Mouse (Mus musculus) right cerebral cortex, postnatal 14 days (tissue): Measurements from ENCODE around the gene Syn1.

Source experiments
- DNase-seq: peaks from one replicate; pipeline ENCODE4 v3.0.0; 2022

Syn1 gene

GRCm38 (mm10) chrX:20920844-20921364 lies at the start of gene Syn1:
TSS of gene Syn1 (minus strand) at chrX:20921004.
- peak; percentile 78 for DNase-seq

GRCm38 (mm10) chrX:20961477-20962378 lies 40.9 kb upstream of the Syn1 start, which contains the start of gene Uxt:
TSS of gene Uxt (minus strand) at chrX:20962017.
- peak; percentile 86 for DNase-seq

GRCm38 (mm10) chrX:20950191-20950880 lies 29.5 kb upstream of the Syn1 start, which contains the start of gene Elk1:
TSS of gene Elk1 (minus strand) at chrX:20950608.
- peak; percentile 72 for DNase-seq

- peak; percentile 42 for DNase-seq
These were observed 25.3 kb upstream of the Syn1 start for GRCm38 (mm10) chrX:20946055-20946454.

- no peak for DNase-seq
These were observed 11.2 kb upstream of the Syn1 start for GRCm38 (mm10) chrX:20931963-20932362.

- DNase-seq = no peak
These were observed 10.6 kb upstream of the Syn1 start, which contains the start of gene Cfp for GRCm38 (mm10) chrX:20931364-20931763. TSS of gene Cfp (minus strand) at chrX:20931555.

- DNase-seq = no peak
These were observed 9.1 kb upstream of the Syn1 start for GRCm38 (mm10) chrX:20929859-20930258.

- no peak for DNase-seq
These were observed 4.2 kb upstream of the Syn1 start for GRCm38 (mm10) chrX:20924976-20925375.

- no peak for DNase-seq
These were observed 2.7 kb upstream of the Syn1 start for GRCm38 (mm10) chrX:20923506-20923905.

- no peak for DNase-seq
These were observed 562 bp upstream of the Syn1 start for GRCm38 (mm10) chrX:20921366-20921765.

GRCm38 (mm10) chrX:20920249-20920843 lies 458 bp downstream of the Syn1 start:
- no peak for DNase-seq

- DNase-seq = no peak
These were observed 5.7 kb downstream of the Syn1 start for GRCm38 (mm10) chrX:20915075-20915474.

- no peak for DNase-seq
These were observed 7.1 kb downstream of the Syn1 start for GRCm38 (mm10) chrX:20913726-20914125.

- no peak for DNase-seq
These were observed 10.7 kb downstream of the Syn1 start for GRCm38 (mm10) chrX:20910074-20910473.

- DNase-seq = no peak
These were observed 45.6 kb downstream of the Syn1 start for GRCm38 (mm10) chrX:20875241-20875640.

- no peak for DNase-seq
These were observed 47.8 kb downstream of the Syn1 start for GRCm38 (mm10) chrX:20872928-20873500.

GRCm38 (mm10) chrX:20869962-20870513 lies 50.8 kb downstream of the Syn1 start, which contains the start of gene Timp1:
TSS of gene Timp1 (plus strand) at chrX:20870166.
- no peak for DNase-seq

- DNase-seq = no peak
These were observed 51.6 kb downstream of the Syn1 start for GRCm38 (mm10) chrX:20869203-20869602.

- no peak for DNase-seq
These were observed 52.7 kb downstream of the Syn1 start for GRCm38 (mm10) chrX:20868091-20868490.

GRCm38 (mm10) chrX:20863161-20864101 lies 57.4 kb downstream of the Syn1 start:
- no peak for DNase-seq
